Mouse (Mus musculus) telencephalon, adult 2 months (tissue): Measurements from ENCODE around the gene Rab10.

Experiments used
- DNase-seq: peaks from one replicate; pipeline ENCODE4 v3.0.0-alpha.2; 2011; ENCODE audit warnings: low read depth, low spot score

The Rab10 gene

GRCm38 (mm10) chr12:3296056-3296455 lies 13.7 kb downstream of the Rab10 start:
- DNase-seq: no peak

GRCm38 (mm10) chr12:3291849-3292248 lies 17.9 kb downstream of the Rab10 start:
- no peak for DNase-seq

GRCm38 (mm10) chr12:3291038-3291437 lies 18.7 kb downstream of the Rab10 start:
- DNase-seq: no peak

GRCm38 (mm10) chr12:3288440-3288839 lies 21.3 kb downstream of the Rab10 start:
- no peak for DNase-seq

GRCm38 (mm10) chr12:3285919-3286318 lies 23.9 kb downstream of the Rab10 start:
- no peak for DNase-seq

- DNase-seq: no peak
Measured at GRCm38 (mm10) chr12:3285377-3285776, 24.4 kb downstream of the Rab10 start.

- no peak for DNase-seq
Measured at GRCm38 (mm10) chr12:3284463-3284862, 25.3 kb downstream of the Rab10 start.

- no peak for DNase-seq
Measured at GRCm38 (mm10) chr12:3283829-3284440, 25.8 kb downstream of the Rab10 start.

GRCm38 (mm10) chr12:3282954-3283353 lies 26.8 kb downstream of the Rab10 start:
- no peak for DNase-seq

- no peak for DNase-seq
Measured at GRCm38 (mm10) chr12:3282520-3282919, 27.2 kb downstream of the Rab10 start.

- no peak for DNase-seq
Measured at GRCm38 (mm10) chr12:3278880-3279339, 30.9 kb downstream of the Rab10 start.

GRCm38 (mm10) chr12:3270818-3271217 lies 39.0 kb downstream of the Rab10 start:
- no peak for DNase-seq

- DNase-seq: no peak
Measured at GRCm38 (mm10) chr12:3267397-3267796, 42.4 kb downstream of the Rab10 start.

- no peak for DNase-seq
Measured at GRCm38 (mm10) chr12:3265188-3265587, 44.6 kb downstream of the Rab10 start.

- no peak for DNase-seq
Measured at GRCm38 (mm10) chr12:3264449-3264848, 45.3 kb downstream of the Rab10 start.

GRCm38 (mm10) chr12:3261596-3261995 lies 48.2 kb downstream of the Rab10 start:
- DNase-seq: no peak

GRCm38 (mm10) chr12:3255966-3256365 lies 53.8 kb downstream of the Rab10 start:
- DNase-seq: no peak

- no peak for DNase-seq
Measured at GRCm38 (mm10) chr12:3255435-3255834, 54.3 kb downstream of the Rab10 start.

GRCm38 (mm10) chr12:3253591-3253990 lies 56.2 kb downstream of the Rab10 start:
- DNase-seq: no peak

- no peak for DNase-seq
Measured at GRCm38 (mm10) chr12:3246091-3246490, 63.7 kb downstream of the Rab10 start.

GRCm38 (mm10) chr12:3239544-3239943 lies 70.2 kb downstream of the Rab10 start:
- DNase-seq: no peak

GRCm38 (mm10) chr12:3238361-3239051 lies 71.3 kb downstream of the Rab10 start:
- DNase-seq: no peak

- DNase-seq: no peak
Measured at GRCm38 (mm10) chr12:3237799-3238198, 72.0 kb downstream of the Rab10 start.
